Mouse (Mus musculus): ENCODE measurements around the gene Zcchc7. TPM values are rescaled to one million over a fixed set of nuclear protein-coding genes. Genes with fewer than 3 reads are reported as not detected.

The Zcchc7 gene
- total and polyA plus RNA-seq, 3 experiments: 17.8 to 18.2 TPM; not detected in 1

DNA sequence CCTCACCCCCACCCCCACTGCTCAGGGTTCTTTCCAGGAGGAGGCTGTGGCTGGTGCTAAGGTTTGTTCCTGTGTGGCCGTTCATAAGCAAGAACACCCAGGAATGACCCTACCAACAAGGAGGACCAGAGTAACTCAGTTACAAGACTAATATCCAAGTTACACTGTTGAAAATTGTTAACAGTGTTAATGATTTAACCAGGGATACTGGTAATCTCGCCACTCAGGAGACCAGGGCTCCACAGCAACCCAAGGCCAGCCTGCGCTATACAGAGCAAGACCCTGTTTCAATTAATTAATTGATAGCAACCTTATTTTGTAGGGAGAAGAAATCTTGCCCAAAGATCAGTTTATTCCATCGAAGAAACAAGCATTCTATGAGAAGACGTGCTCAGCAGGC, 191.8 kb downstream of the Zcchc7 start:
- DNase-seq (ENCODE audit: low read depth, low spot score): no peak
- 0 out of 4 replicates have a peak, but pooled peaks cover 0 to 2% of the 10 kb centered on the region in 2 experiments for H3K27me3 ChIP-seq (ENCODE audit: control insufficient read depth in 1 of 2, insufficient read depth in 2 of 2, low read length in 2 of 2)

DNA sequence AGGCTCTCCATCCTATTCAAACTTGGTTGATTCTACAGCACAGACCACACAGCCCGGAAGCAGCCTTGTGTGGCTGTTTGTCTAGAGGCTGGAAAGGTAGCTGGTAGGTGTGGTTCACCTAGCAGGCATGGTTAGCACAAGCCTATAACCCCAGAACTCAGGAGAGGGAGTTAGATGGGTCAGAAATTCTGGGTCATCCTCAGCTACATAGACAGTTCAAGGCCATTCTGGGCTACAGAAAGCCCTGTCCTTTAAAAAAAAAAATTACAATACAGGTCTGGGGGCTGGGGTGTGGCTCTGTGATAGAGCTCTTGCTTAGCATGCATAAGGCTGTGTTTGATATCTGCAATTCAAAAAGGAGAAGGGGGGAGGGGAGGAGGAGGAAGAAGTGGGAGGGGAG, 192.6 kb downstream of the Zcchc7 start:
- H3K9me3 ChIP-seq (replicated peaks; ENCODE audit: insufficient read depth, low read length): no peaks in the 10 kb centered on the region
- H3K36me3 ChIP-seq (ENCODE audit: control insufficient read depth in 1 of 2, insufficient read depth in 2 of 2, low read length in 2 of 2): no peaks in the 10 kb centered on the region
- no peak overlapping the region for H3K27ac ChIP-seq (ENCODE audit: control insufficient read depth, low read depth, low read length)
- no peak overlapping the region for H3K9ac ChIP-seq (ENCODE audit: control insufficient read depth, low read depth, low read length, poor library complexity, severe bottlenecking)
- no peaks in the 10 kb centered on the region for H3K4me1 ChIP-seq (ENCODE audit: control insufficient read depth in 1 of 2, insufficient read depth in 2 of 2, low read length in 2 of 2)
- H3K27me3 ChIP-seq (ENCODE audit: control insufficient read depth in 1 of 2, insufficient read depth in 2 of 2, low read length in 2 of 2): 0 out of 4 replicates have a peak, but pooled peaks cover 0 to 2% of the 10 kb centered on the region in 2 experiments
- H3K4me3 ChIP-seq (ENCODE audit: control insufficient read depth in 1 of 2, insufficient read depth in 1 of 2, low read depth in 2 of 2, low read length in 2 of 2): no peak overlapping the region
- TF ChIP-seq UBTF (IDR thresholded peaks at IDR 0.05; ENCODE audit: borderline replicate concordance, insufficient read depth, low read depth, low read length): no peak
- no peaks in the 10 kb centered on the region for H3K79me2 ChIP-seq (ENCODE audit: control insufficient read depth, insufficient read depth, low read length, poor library complexity)
- no peak for DNase-seq (ENCODE audit: low read depth, low spot score)

More for the DNA sequence above, 191.8 kb downstream of the Zcchc7 start:
- Histone ChIP-seq H3K9me3 (replicated peaks; ENCODE audit: insufficient read depth, low read length) (no peaks in the 10 kb centered on the region), H3K9ac (ENCODE audit: control insufficient read depth, low read depth, low read length, poor library complexity, severe bottlenecking) (no peak overlapping the region), H3K36me3 (ENCODE audit: control insufficient read depth in 1 of 2, insufficient read depth in 2 of 2, low read length in 2 of 2) (peaks cover 0 to 6% of the 10 kb centered on the region in 2 experiments; a peak in 2 of 4 replicates), H3K79me2 (ENCODE audit: control insufficient read depth, insufficient read depth, low read length, poor library complexity) (no peaks in the 10 kb centered on the region), H3K4me3 (ENCODE audit: control insufficient read depth in 1 of 2, insufficient read depth in 1 of 2, low read depth in 2 of 2, low read length in 2 of 2) (no peak overlapping the region), H3K4me1 (ENCODE audit: control insufficient read depth in 1 of 2, insufficient read depth in 2 of 2, low read length in 2 of 2) (peaks cover 3 to 5% of the 10 kb centered on the region in 2 experiments), H3K27ac (ENCODE audit: control insufficient read depth, low read depth, low read length) (no peak overlapping the region)
- TF ChIP-seq NELFE (IDR thresholded peaks at IDR 0.05; ENCODE audit: low read depth, low read length) (no peak), POLR2A (IDR thresholded peaks at IDR 0.05; ENCODE audit: control insufficient read depth in 1 of 2, insufficient read depth in 1 of 2, low read depth in 1 of 2, low read length in 2 of 2, poor library complexity in 1 of 2) (no peak), SMC3 (IDR thresholded peaks at IDR 0.05; ENCODE audit: low read depth, low read length) (no peak), MYC (IDR thresholded peaks at IDR 0.05; ENCODE audit: low read depth, low read length) (no peak), TCF12 (IDR thresholded peaks at IDR 0.05; ENCODE audit: low read depth, low read length) (no peak), ETS1 (IDR thresholded peaks at IDR 0.05; ENCODE audit: low read depth, low read length) (no peak), USF1 (IDR thresholded peaks at IDR 0.05; ENCODE audit: low read depth, low read length) (no peak), ZKSCAN1 (IDR thresholded peaks at IDR 0.05; ENCODE audit: low read depth, low read length) (no peak), RAD21 (IDR thresholded peaks at IDR 0.05; ENCODE audit: low read depth, low read length) (no peak), NRF1 (IDR thresholded peaks at IDR 0.05; ENCODE audit: insufficient read depth, low read depth, low read length, poor library complexity, severe bottlenecking) (no peak), GATA1 (IDR thresholded peaks at IDR 0.05; ENCODE audit: low read depth, low read length) (no peak), POLR2AphosphoS5 (IDR thresholded peaks at IDR 0.05; ENCODE audit: borderline replicate concordance, low read depth, low read length) (no peak)

DNA sequence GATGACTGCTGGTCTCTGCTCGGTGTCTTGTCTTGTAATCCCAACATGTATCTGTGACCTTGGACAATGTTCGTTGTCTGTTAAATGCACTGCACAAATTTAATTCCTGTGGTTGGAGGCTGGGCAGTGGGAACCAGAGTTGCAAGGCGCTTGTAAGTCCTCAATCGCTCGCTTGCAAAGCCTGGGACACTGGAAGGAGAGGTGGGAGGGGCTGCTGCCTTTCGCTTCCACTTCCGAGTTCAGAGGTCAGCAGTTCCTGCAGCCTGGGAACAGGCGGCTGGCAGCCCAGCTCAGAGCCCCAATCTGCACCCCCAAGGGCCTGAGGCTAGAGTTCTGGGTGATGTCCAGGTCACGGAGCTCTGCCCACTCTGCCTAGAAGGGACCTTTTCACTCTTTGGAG, 197.4 kb downstream of the Zcchc7 start:
- no peak for DNase-seq (ENCODE audit: low read depth, low spot score)
- H3K27me3 ChIP-seq (ENCODE audit: control insufficient read depth in 1 of 2, insufficient read depth in 2 of 2, low read length in 2 of 2): 0 out of 4 replicates have a peak, but pooled peaks cover 0 to 2% of the 10 kb centered on the region in 2 experiments
- H3K4me3 ChIP-seq (ENCODE audit: control insufficient read depth in 1 of 2, insufficient read depth in 1 of 2, low read depth in 2 of 2, low read length in 2 of 2): no peak overlapping the region
- H3K27ac ChIP-seq (ENCODE audit: control insufficient read depth, low read depth, low read length): no peak overlapping the region
- no peak overlapping the region for H3K9ac ChIP-seq (ENCODE audit: control insufficient read depth, low read depth, low read length, poor library complexity, severe bottlenecking)
- H3K9me3 ChIP-seq (replicated peaks; ENCODE audit: insufficient read depth, low read length): no peaks in the 10 kb centered on the region
- TF ChIP-seq CHD1 (IDR thresholded peaks at IDR 0.05; ENCODE audit: low read depth, low read length) (no peak), RAD21 (IDR thresholded peaks at IDR 0.05; ENCODE audit: low read depth, low read length) (no peak), EP300 (IDR thresholded peaks at IDR 0.05; ENCODE audit: low read depth in 1 of 2, low read length in 2 of 2) (no peak), KAT2A (conservative IDR thresholded peaks at IDR 0.05; ENCODE audit: low read depth, low read length) (no peak)
- H3K36me3 ChIP-seq (ENCODE audit: control insufficient read depth in 1 of 2, insufficient read depth in 2 of 2, low read length in 2 of 2): no peaks in the 10 kb centered on the region
- H3K79me2 ChIP-seq (ENCODE audit: control insufficient read depth, insufficient read depth, low read length, poor library complexity): no peaks in the 10 kb centered on the region
- no peaks in the 10 kb centered on the region for H3K4me1 ChIP-seq (ENCODE audit: control insufficient read depth in 1 of 2, insufficient read depth in 2 of 2, low read length in 2 of 2)

Measured in MEL (cell line).